Mouse (Mus musculus) ES-E14 (cell line): Measurements from ENCODE around the gene Cd4. TPM values are rescaled to one million over a fixed set of nuclear protein-coding genes. Genes with fewer than 3 reads are reported as not detected.
A peak's percentile ranks its signal among the peaks of the same experiment; 100 is the strongest.

Source experiments
- DNase-seq: peaks from one replicate; pipeline ENCODE4 v3.0.0-alpha.2; 2013; ENCODE audit warnings: low read depth, low spot score
- H3K27ac ChIP-seq: 2 replicates; pipeline ENCODE4 v1.5.1; 2012; ENCODE audit warnings: low read depth, mild to moderate bottlenecking, low read length, moderate library complexity, mixed read lengths; ENCODE audit not compliant: poor library complexity, insufficient read depth, severe bottlenecking
- H3K36me3 ChIP-seq: 2 replicates; pipeline ENCODE4 v1.6.1; 2012; ENCODE audit warnings: mild to moderate bottlenecking, low read length, moderate library complexity, mixed read lengths; ENCODE audit not compliant: control insufficient read depth, poor library complexity, insufficient read depth, severe bottlenecking
- H3K4me1 ChIP-seq, 2 experiments: fragments of 150-350 bp in 1 of 2; sonication (generic) in 1 of 2; 2 replicates each; pipeline ENCODE4 v1.6.1; 2012; ENCODE audit warnings: low read length in 2 of 2, mild to moderate bottlenecking in 1 of 2, mixed read lengths in 1 of 2; ENCODE audit not compliant: control insufficient read depth in 2 of 2, insufficient read depth in 2 of 2, poor library complexity in 1 of 2
- H3K4me3 ChIP-seq, 2 experiments: fragments of 150-350 bp in 1 of 2; sonication (generic) in 1 of 2; 2 replicates each; pipeline ENCODE4 v1.5.1; 2012; ENCODE audit warnings: low read length in 2 of 2, low read depth in 1 of 2, mild to moderate bottlenecking in 1 of 2, mixed read lengths in 1 of 2; ENCODE audit not compliant: insufficient read depth in 1 of 2, poor library complexity in 1 of 2, severe bottlenecking in 1 of 2
- H3K9ac ChIP-seq: 2 replicates; pipeline ENCODE4 v1.6.1; 2012; ENCODE audit warnings: low read depth, mild to moderate bottlenecking, low read length, mixed read lengths; ENCODE audit not compliant: poor library complexity, insufficient read depth, severe bottlenecking
- H3K9me3 ChIP-seq: fragments of 150-350 bp; sonication (generic); 2 replicates; pipeline ENCODE4 v1.6.1; 2012; ENCODE audit warnings: low read depth, mild to moderate bottlenecking, low read length; ENCODE audit not compliant: control insufficient read depth, insufficient read depth
- CHD2 ChIP-seq: IDR thresholded peaks from 2 replicates; pipeline ENCODE4 v1.6.1; 2014; ENCODE audit warnings: mild to moderate bottlenecking, low read depth, low read length, inconsistent platforms
- HCFC1 ChIP-seq: IDR thresholded peaks from 2 replicates; pipeline ENCODE4 v1.6.1; 2012; ENCODE audit warnings: low read length, inconsistent platforms, borderline replicate concordance; ENCODE audit not compliant: insufficient read depth
- MAFK ChIP-seq: IDR thresholded peaks from 2 replicates; pipeline ENCODE4 v1.6.1; 2014; ENCODE audit warnings: mild to moderate bottlenecking, low read depth, low read length, inconsistent platforms; ENCODE audit not compliant: insufficient read depth
- ZC3H11A ChIP-seq: IDR thresholded peaks from 2 replicates; pipeline ENCODE4 v1.6.1; 2012; ENCODE audit warnings: low read depth, mild to moderate bottlenecking, inconsistent platforms, low read length, borderline replicate concordance
- ZNF384 ChIP-seq: IDR thresholded peaks from 2 replicates; pipeline ENCODE4 v1.6.1; 2012; ENCODE audit warnings: low read depth, low read length, inconsistent platforms
- in situ Hi-C, 2 experiments: fragments of 600-800 bp; cut with MboI; formaldehyde crosslinking; loops; one replicate each; pipeline ENCODE4 v1.15.1; 2025; ENCODE audit warnings: low sequenced_read_pairs in 2 of 2, inconsistent platforms in 1 of 2; ENCODE audit not compliant: unreplicated experiment in 2 of 2
- total RNA-seq: library from RNA; depleted of rRNA; stranded (reverse); fragments of 300-350 nt; gene quantifications from 2 replicates; pipeline ENCODE4 v1.2.3, GENCODE M21; 2012

Cd4 gene
- total RNA-seq, 1 experiment = 0.49 TPM

GRCm38 (mm10) chr6:124854647-124855046 is 33.4 kb downstream of the Cd4 start:
- no peaks in the 10 kb centered on the region for H3K36me3 ChIP-seq
- no peak overlapping the region for H3K27ac ChIP-seq
- in situ Hi-C loops = no loop called here

DNA sequence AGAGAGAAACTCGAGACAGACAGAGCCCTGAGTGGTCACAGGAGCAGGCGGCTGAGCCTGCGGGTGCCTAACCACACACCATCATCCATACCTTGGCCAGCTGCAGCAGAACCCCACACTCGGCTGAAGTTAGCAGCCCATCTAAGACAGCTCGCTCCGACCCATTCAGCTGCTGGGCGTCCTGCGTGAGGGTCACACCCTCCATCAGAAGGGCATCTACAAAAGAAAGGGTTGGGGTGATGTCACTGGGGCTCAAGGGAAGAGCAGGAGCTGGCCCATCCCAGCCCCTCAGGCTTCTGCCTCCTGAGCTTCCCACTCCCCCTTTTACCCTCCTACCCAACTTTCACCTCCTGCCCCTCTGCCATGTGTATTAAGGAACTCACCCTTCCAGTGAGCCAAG is 37.5 kb downstream of the Cd4 start:
- TF ChIP-seq ZNF384 = no peak
- no peak for TF ChIP-seq HCFC1
- TF ChIP-seq MAFK = no peak
- no peak for TF ChIP-seq CHD2
- TF ChIP-seq ZC3H11A = no peak
- Histone ChIP-seq H3K4me3 (0 out of 4 replicates have a peak overlapping the region, but pooled peaks of 1 of the 2 experiments have one; percentile 0), H3K4me1 (peaks cover 0 to 19% of the 10 kb centered on the region in 2 experiments; a peak in 2 of 4 replicates), H3K27ac (no peak overlapping the region), H3K9me3 (no peaks in the 10 kb centered on the region), H3K9ac (no peak overlapping the region), H3K36me3 (no peaks in the 10 kb centered on the region)
- DNase-seq = peak; percentile 61
- in situ Hi-C loops = no loop called here

More at GRCm38 (mm10) chr6:124854647-124855046, 33.4 kb downstream of the Cd4 start:
- no peak for DNase-seq
- Histone ChIP-seq H3K9ac (no peak overlapping the region), H3K9me3 (no peaks in the 10 kb centered on the region), H3K4me1 (peaks cover 3 to 26% of the 10 kb centered on the region in 2 experiments), H3K4me3 (no peak overlapping the region)
- no peak for TF ChIP-seq HCFC1
- no peak for TF ChIP-seq ZC3H11A
- no peak for TF ChIP-seq CHD2
- no peak for TF ChIP-seq MAFK
- TF ChIP-seq ZNF384 = no peak

DNA sequence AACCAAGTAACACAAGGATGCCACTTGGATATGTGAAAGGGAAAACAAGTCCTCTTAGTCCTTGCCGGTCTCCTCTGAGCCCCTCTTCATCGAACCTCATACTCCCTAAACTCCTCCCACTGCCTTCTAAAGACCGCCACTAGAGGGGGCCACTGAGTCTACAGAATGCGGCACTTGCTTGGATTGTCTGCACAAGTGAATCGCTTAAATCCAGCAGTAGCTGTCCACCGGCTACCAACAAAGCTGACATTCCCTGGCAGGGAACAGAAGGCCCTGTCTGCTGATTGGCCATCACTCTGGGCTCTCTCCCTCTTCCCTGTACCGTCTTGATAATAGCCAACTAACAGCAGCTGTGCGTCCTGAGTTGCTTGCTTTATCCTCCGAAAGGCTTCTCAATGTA is 40.7 kb downstream of the Cd4 start:
- H3K9ac ChIP-seq = no peak overlapping the region

DNA sequence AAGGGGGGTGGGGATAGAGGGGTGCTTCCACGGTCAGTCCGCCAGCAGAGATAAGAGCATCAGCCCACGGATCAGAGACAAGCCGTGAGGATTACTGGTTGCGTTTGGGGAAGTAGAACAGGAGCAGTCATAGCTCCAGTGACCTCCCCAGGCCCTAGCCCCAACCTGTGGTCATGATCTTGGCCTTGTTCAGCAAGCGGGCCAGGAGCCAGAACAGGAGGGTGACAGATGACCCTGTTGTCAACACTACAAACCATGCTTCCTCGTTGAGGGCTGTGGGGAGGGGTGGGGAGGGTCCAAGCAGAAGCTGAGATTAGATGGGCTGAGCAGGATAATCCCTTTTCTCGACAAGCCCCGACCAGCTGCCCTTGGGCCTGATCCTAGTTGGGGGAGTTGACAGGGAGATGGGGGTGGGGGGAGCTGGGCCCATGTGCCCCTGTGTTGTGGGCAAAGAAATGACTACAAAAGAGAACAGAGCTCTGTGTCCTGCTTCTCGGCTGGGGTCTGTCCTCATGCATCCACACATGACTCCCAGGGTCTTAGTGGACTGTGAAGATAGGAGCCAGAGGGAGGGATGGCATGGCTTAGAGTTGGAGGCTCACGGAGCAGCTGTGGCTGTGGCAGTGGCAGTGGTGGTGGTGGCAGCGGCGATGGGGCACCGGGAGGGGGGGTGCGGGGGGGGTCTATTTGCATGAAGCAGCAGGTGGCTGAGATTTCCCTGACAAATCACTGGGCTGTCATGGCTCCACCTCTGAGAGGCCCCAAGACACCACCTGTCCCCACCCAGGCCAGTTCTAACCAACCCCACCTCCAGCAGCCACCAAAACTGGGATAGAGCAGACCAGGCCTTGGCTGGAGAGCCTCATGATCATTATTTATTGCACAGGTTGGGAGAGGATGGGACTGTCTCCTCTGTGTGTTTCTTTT is 47.5 kb downstream of the Cd4 start, which contains the start of gene Gnb3:
TSS of gene Gnb3 (minus strand) at position 35 of the 927 bp plus-strand sequence.
- Histone ChIP-seq H3K4me1 (peaks cover 0 to 8% of the 10 kb centered on the region in 2 experiments; a peak in 1 of 4 replicates), H3K9me3 (no peaks in the 10 kb centered on the region), H3K9ac (no peak within 1 kb of the TSS), H3K4me3 (no peak within 1 kb of the TSS), H3K36me3 (no peaks in the 10 kb centered on the region), H3K27ac (no peak within 1 kb of the TSS)
- no peak for DNase-seq
- in situ Hi-C loops = no loop called here
- TF ChIP-seq HCFC1 (no peak), CHD2 (no peak), MAFK (no peak), ZNF384 (no peak), ZC3H11A (no peak)

More for the DNA sequence above, 40.7 kb downstream of the Cd4 start:
- H3K9me3 ChIP-seq = no peaks in the 10 kb centered on the region
- in situ Hi-C loops = no loop called here
- H3K4me1 ChIP-seq = peaks cover 0 to 14% of the 10 kb centered on the region in 2 experiments; a peak in 2 of 4 replicates
- no peaks in the 10 kb centered on the region for H3K36me3 ChIP-seq
- no peak overlapping the region for H3K4me3 ChIP-seq
- TF ChIP-seq CHD2 (no peak), ZNF384 (no peak), HCFC1 (peak; percentile 58; the same call in 1 of the 2 replicates), MAFK (no peak), ZC3H11A (peak; percentile 40; the same call in 1 of the 2 replicates)
- H3K27ac ChIP-seq = no peak overlapping the region
- peak; percentile 99 for DNase-seq
